Mouse (Mus musculus): ENCODE results near the gene Csdc2.
"Not testable (repeated sequence)": the region's sequence is repeated elsewhere in the genome, so short reads cannot be mapped to it uniquely, and the experiment has no call there.

DNA sequence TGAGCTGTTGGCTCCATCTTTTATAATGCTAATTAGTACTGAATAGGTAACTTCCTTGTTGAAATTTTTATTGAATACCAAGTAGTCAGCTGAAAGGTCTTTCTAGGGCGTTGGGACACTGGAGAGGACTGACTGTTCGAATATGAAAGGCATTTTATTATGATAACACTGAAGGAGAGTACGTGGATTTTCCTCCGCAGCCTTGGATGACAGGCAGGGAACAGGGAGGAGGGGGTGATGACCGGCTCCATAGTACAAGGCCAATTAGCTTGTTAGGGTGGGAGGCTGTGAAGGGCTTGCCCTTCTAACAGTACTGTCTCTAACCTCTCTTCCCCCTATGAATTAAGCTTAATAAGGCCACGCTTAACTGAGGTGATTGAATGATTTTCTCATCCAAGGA lies 33.1 kb downstream of the Csdc2 start:
- not testable (repeated sequence) for TF ChIP-seq CHD2 (IDR thresholded peaks at IDR 0.05; ENCODE audit: low read depth, low read length); MAFK (IDR thresholded peaks at IDR 0.05; ENCODE audit: insufficient read depth, low read depth, low read length); ZNF384 (IDR thresholded peaks at IDR 0.05; ENCODE audit: low read depth, low read length); ZC3H11A (IDR thresholded peaks at IDR 0.05; ENCODE audit: borderline replicate concordance, low read depth, low read length)
